Mouse (Mus musculus) adipocyte (in vitro differentiated cells): ENCODE measurements around the gene U90926.

Experiments used
- DNase-seq: peaks from one replicate; pipeline ENCODE4 v3.0.0-alpha.2; 2016; ENCODE audit warnings: low spot score

U90926 gene

DNA sequence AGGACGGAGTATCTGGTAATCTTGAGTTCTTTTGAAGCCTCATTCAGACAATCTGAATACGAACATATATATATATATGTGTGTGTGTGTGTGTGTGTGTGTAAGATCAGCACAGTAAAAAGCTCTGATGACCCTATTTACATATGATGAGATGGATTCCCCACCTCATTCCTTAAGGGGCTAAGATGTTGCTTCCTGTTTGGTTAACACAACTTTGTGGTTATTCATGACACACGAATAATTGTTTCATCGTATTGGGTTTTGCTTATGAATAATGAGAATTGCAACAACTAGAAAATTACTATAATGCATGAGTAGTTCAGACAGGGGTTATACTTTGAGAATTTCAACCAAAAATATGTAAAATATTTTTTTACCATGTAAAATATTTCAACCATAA is at the start of gene U90926:
Gene U90926, minus strand, starts transcription at position 101 of the 400 bp plus-strand sequence.
- no peak for DNase-seq

DNA sequence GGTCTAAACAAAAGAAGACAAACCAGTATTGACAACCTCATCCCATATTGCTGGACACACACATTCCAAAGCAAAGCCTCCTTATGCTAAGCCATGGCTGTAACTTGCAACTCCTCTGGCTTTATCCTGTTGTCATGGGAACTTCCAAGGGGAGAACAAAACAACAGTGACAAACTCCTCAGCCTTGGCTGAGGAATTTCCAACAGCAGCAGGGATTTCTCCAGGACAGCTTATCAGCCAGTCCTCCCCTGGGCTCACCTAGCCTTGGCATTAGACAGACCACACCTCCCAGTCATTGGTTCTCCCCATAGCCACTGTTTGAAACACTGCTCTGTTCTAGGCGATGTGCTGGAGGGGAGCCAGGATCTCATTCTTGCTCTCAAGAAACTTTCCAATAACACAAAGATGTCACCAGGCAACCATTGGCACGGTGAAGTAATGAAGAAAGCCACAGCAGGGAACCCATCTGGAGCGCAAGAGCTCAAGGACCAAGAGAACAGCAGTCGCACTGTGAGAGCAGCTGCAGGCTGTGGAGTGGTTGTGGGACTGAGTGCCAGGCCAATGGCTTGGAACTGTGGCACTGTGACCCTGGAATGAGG is 48.7 kb upstream of the U90926 start:
- peak; percentile 74 for DNase-seq

DNA sequence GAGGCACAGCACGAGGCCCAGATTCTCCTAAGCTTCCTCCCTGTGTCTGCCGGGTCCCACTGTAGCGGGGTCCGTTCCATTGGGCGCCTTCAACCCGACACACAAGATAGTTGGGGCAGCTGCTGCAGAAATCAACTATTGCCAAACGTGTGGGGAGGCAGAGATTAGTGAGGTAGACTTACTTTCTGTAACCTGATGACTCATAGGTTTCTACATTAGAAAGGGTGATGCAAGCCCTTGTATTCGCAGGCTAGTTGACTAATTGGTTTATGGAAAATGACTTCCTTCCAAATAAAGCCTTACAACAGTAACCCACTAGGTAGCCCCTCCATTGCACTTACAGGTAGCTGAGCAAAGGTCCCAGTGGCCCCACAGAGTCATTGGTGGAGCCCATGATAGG is 47.4 kb upstream of the U90926 start:
- no peak for DNase-seq

DNA sequence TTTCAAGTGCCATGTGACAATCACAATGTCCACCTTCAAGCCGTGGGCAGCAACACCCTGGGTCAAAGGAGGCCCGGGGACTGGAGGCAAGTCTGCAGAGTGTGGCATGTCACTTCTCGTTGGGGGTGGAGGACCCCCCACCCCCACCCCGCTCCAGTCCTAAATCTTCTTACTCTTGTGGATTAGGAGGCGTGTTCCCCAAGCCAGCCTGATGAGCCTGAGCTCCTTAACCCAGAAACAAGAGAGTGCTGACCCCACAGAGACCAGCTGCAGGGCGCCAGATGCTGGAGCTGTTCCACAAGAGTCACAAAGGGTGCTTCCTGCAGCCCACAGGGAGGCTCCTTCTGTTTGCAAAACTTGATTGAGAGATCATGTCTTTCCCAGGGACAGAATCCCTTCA is 41.0 kb upstream of the U90926 start, which contains the start of gene Ppef2:
Gene Ppef2, minus strand, starts transcription at position 61 of the 400 bp plus-strand sequence.
- DNase-seq = no peak

DNA sequence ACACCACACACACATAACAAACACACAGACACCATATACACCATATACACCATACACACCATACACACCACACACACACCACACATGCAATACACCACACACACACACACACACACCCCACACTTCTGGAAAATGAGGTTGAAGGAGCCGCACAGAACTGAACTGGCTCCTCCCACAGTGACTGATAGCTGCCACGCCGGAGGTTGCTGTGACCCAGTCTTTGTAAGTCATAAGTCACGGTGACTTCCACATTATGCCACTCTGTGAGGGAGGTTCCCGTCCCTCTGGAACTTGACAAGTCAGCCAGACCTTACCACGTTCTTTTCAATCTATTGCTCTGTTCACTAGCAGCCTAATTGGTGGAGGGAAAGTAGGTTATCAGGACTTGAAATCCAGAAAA is 39.3 kb upstream of the U90926 start:
- peak; percentile 30 for DNase-seq

DNA sequence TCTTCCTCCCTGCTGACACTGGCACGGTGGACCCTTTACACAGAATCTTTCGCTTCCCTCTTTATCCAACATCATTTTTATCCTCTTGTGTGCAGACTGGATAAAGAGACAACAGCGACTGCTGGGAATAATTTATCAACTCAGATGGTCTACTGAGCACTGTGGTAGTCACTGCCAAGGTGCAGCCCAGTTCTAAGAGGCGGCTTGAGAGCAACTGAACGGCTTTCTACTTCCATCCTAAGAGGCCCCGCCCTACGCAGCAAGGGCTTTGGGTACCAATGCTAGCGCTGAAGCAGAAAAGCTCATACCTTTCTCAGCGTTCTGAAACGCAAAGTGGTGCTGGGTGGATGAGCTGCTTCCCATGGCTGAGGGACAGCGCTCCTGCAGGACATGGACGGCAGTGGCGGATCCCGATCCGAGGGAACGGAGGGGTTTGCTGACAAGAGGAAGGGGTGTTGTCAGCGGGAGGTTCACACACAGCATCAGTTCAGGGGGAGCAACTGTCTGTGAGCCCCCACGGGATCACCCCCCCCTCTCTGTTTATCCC is 37.7 kb upstream of the U90926 start:
- no peak for DNase-seq

DNA sequence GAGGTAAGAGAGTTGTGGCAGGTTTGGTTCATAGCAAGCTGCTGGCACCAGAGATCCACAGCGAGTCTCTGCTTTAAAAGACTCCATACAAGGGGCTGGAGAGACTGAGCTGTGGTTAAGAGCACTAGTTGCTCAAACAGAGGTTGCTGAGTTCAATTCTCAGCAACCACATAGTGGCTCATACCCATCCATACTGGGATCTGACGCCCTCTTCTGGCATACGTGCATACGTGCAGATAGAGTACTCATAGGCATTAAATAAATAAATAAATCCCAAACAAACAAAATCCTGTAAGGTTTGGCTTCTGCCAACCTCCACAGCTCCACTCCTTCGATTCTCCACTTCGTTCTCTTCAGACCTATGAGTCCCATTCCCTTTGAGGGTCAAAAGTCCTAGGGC is 36.8 kb upstream of the U90926 start:
- DNase-seq = no peak

DNA sequence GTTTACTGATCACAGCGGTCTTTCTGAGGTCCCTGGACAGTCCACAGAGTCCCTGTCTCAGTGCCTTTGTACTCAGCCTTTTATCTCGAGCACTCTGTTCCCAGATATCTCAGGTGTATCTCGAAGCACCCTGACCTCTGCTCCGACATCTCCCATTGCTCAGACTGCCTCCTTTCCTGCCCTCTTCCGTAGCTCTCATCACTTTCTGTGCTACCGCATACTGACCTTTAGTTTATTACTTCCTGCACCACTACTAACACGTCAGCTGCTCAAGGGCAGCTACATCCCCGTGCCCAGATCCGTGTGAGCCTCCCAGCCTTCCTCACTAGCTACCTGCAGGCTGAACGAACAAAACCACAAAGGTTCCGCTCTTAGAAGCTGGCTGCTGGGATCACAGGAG is 33.4 kb upstream of the U90926 start:
- DNase-seq = no peak

DNA sequence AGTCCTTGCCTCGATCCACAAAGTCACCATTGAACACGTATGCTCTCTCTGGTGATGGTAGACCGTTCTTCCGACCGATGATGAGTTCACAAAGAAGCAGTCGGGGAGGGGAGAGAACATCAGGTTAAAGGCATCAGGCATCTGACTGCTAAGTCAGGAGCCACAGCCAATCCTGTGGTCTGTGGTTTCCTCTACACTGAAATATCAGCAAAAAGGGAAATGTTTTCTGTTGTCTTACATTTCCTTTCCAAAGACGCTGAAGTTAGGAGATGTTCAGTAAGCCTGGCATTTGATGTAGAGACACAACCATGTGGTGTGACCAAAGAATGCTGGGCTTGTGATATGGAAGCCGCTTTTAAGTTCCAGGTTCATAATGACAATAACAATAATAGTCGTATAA is 30.3 kb upstream of the U90926 start:
- DNase-seq = no peak

DNA sequence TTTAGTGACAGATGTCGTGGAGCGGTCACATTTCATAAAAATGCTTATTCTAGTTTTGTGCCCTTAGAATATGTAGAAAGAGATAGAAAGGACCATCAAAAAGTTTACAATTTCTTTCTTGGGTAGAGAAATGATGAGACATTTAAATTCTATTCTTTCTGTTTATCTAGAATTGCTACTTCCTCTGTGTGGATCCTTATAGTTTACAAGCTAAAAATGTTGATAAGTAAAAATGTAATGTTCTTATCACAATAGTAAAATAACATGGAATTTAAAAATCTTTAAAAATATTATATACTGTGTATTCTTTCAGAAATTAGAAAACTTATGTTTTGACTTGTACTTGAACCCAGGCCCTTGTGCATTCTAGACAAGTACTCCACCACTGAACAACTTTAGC is 29.7 kb upstream of the U90926 start:
- DNase-seq = no peak

DNA sequence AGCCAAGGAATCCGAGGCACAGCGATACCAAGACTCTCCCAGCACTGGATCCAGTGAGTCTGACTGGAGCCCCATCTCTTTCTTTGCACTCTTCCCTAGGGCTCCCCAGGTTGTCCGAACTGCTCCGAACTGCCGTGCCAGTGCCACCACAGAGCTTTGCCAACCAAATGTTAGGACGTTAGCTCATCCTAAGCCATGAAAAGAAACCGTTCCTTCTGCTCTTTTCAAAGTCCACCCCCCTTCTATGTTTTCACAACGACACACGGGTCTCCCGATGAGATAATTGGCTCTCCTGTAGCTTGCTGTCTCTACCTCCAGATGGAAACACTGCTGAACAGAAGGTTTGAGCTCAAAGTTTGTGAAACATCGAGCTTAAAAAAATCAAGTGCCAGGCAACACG is 25.6 kb upstream of the U90926 start:
- no peak for DNase-seq

DNA sequence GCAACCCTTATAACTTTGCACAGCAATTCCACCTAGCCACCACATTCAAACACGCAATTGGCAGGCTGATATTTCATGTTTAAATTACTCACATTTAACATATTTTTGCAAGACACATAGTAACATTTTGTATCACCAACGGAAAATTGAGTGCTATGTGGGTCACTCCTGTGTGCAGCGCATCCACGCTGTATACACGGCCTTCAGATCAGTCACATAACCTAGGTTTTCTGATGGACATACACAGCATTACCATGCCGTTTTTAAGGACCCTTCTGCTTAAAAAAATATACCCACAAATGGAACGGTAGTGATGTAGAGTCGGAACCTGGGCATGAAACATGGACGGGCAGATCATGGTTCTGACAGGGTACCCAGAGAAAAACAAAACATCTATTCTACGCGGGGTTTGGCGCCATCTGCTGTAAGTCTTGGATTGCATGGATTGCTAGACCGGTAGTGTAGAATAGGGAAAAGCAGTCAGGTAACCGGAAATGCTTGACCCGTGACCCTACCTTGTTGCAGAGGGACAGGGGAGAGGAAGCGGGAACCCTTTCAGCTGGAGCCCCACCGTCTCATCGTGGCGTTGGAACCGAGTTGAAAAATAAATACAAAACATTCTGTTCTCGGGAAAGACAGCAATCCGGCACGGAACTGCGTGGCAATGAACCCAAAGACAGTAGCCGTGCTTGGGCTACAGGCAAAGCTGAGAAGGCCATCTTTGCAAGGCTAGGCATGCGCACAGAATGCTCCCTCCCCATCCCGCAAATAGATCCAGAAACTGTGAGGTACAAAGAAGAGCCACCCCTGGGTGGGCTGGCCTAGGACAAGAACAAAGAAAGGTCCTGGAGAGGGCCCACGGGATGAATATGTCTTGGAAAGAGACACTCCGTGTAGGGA is 24.4 kb upstream of the U90926 start:
- DNase-seq = peak; percentile 83

DNA sequence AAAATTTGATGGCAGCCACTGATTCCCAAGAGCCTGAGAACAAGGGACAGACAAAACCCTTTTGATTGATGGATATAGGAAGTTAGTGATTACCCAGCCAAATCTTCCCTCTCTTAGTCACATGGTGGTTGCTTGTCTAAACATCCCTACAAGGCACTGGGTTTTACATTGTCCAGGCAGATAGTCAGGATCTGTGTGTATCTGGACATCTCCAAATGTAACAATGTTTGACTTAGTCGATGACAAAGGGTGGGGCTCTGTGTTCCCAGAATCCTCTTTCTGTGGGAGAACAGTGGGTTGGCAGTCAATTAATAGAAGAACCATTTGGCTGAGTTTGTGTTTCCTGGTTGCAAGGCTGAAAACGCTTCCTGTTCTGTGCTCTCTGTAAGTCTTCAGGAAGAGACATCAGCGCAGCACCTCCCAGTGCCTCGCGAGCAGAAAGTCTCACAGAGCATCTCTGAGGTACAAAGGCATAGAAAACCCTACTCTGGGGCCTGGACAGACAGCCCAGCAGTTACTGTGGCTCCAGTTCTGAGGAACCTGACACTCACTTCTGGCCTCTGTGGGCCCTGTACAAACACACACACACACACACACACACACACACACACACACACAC is 19.8 kb upstream of the U90926 start:
- no peak for DNase-seq

DNA sequence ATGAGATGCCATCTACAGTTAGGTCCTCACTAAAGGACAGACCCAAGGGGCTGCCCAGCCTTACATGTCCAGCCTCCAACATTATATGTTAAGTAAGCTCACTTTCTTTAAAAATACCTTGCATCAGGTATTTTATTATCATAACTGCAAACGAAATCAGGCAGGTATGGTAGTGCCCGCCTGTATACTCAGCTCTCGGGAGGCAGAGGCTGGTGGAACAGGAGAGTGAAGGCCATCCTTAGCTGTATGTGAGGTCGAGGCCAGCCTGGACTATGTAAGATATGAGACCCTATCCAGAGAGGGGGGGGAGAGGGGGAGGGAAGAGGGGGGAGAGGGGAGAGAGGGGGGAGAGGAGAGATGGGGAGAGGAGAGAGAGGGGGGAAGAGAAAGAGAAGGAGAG is 18.2 kb upstream of the U90926 start:
- DNase-seq = no peak

DNA sequence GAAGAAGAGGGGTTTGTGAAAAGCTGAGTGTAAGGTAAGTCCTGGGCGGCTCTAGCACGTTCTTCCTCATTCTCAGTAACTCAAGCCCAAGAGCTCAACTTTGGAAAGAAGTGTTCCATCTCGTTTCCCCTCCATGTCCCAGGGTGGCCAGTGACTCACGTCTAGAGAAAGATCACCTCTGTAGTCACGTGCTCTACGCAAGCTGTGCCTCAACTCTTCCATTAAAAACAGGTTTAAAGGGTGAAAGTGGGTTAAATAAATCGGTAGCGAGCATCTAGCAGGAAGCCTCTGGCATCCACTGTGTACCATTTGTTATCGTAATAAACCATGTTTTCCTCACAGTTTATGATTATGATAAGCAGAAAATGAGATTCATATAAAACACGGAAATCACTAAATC is 16.6 kb upstream of the U90926 start:
- DNase-seq = no peak

DNA sequence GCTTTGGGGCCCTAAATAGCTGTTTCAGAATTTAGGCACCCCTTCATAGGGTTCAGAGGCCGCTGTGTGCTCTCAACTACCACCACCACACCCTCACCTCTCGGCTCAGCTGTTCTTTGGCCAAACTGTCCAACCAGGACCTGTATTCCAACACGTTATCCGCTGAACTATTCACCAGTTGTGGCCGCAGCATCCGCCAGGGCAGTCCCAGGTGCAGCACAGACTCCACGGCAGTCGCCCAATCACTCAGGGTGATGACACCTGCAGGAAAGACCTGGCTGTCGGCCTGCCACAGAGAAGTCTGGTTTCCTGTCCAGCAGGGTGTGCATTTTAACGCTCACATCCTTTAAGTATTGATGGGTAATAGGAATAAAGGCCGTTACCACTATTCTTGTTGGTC is 15.1 kb upstream of the U90926 start:
- no peak for DNase-seq

DNA sequence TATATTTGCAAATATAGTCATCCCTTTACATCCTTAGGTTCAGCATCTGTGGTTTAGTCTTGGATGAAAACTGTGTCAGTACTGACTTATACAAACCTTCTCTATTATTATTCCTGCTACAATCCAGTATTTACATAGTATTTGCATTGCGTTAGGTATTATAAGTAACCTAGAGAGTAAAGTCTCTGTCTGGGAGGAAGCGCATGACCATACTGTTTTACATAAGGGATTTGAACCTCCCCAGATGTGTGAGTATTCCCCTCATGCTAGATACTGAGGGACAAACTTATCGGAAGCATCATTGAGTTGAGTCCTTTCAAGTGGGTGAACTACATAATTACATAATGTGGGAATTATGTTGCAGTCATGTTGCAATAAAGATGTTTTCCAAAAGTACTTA is 14.3 kb upstream of the U90926 start:
- DNase-seq = no peak

DNA sequence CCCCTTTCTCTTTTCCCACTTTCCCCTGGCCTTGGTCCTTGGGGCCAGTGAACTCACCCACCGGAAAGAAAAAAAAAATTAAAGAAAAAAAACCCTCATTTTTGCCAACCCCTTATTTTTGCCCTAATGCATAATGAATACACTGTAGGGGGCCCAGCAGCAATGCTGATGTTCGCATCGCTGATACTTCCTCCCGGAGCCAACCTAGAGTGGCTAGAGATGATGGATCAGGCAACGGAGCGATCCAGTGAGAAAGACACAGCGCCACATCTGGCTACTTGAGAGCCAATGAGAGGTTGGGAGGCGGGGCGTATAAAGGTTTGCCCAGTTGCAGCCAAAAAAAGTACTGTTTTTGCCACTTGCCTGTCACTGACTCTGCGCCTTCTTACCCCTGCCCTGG is 13.6 kb upstream of the U90926 start:
- DNase-seq = no peak

DNA sequence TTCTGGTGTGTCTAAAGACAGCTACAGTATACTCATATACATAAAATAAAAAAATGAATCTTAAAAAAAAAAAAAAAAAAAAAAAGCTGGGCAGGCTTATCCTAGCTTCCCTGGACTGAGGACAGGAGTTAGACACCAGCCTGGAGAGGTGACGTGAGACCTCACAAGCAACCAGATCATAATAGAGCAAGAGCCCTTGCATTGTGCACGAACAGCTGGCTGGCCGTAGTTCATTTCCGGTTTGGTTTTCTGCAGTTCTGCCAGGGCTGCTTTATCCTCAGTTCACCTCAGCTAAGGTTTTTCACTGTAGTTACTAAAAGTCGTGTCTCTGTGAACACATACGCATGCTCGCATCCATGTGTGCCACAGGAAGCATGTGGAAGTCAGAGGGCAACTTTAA is 12.6 kb upstream of the U90926 start:
- no peak for DNase-seq

DNA sequence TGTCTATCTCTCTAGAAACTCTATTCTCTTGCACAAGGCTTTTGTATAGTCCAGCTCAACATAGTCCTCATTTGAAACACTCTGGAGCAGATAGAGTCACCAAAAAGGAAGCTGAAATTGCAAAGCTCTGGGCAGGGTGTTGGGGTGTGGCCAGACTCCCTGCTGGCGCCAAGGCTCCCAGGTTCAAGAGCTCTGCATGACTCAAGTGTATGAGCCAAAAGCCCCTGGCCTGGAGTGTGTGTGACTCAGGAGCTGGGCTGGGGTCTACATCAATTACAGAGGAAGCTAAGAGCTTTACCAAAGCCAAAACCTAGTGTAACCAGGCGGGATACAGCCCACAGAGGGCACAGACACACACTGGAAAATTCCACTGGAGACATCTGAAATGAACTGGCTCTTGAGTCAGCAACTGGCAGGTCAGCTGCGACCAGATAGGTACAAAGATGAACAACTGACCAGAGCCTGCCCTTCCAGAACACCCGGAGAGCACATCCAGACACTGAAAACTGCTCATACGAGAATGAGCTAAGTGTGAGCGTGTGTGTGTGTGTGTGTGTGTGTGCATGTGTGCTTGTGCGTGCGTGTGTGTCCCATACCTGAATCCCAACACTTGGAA is 5.2 kb upstream of the U90926 start:
- peak; percentile 56 for DNase-seq

DNA sequence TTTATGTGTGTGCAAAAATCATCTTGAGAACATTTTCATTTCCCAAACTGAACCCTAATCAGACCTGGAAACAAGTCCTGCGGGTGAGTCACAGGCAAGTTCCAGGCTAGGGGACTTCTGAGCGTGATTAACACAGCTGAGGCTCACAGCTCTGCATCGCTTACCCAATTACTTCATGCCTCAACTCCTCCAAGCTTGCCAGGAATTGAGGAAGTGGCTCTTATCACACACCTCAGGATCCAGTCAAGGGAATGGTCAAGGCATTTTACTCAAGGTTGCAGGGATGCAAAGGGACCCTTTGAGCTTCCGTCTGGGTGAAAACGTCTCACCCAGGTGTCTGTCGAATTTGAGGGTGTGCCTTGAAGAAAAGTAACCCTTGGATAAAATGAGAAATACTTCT is 4.6 kb upstream of the U90926 start:
- peak; percentile 82 for DNase-seq
